Mouse (Mus musculus): ENCODE data around the gene Ccl6. TPM values are rescaled to one million over a fixed set of nuclear protein-coding genes. Genes with fewer than 3 reads are reported as not detected.

The Ccl6 gene
- total RNA-seq, 2 experiments from 2014 or later: 6.6 to 12.9 TPM

DNA sequence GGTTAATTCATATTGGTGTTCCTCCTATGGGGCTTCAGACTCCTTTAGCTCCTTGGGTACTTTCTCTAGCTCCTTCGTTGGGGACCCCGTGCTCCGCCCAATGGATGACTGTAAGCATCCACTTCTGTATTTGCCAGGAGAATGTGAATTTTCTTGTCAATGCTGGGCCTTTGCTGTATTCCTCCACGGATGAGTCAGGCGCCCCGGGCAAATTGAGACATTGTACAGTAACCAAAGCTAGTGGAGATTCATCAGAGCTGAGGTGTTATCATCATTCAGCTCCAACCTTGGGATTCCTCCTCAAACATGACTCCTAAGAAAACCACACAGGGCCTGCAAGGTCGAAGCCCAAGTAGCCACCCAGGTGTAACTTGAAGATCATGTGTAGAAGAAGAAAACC is 4.9 kb upstream of the Ccl6 start:
- no peak for DNase-seq

DNA sequence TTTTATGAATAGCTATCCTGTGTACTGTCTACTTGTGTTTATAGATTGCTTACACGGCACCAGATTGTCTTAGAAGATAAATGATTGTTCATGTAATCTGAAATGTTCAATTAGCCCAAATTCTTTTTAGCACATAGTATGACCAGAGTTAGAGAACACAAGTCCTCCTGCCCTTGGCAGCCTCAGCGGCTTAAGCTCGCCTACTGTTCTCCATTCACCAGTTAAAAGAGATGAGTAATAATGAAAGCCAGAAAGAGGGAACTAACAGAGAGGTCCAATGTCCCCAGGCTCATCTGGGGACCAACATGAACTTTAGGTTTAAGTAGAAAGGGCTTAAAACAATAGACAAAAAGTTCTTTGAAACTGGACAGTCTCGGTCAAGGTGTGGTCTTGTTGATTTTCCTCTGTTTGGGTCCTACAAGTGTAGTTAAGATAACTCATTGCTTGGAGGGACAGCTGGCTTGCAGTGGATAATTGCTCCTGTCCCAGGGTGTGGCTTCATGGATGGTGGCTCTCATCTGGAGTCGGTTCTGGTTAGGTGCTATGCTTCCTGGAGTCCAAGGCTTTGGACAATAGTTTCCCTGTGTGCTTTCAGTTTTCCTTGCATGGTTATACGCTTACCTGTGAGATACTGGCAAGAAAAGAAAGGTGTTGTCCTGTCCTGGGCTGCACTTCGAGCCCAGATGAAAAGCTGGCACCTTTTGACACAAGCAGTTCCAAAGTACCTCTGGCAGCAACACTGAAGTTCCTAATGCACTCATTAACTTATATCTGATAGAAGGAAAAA is 3.0 kb upstream of the Ccl6 start:
- no peak for DNase-seq

DNA sequence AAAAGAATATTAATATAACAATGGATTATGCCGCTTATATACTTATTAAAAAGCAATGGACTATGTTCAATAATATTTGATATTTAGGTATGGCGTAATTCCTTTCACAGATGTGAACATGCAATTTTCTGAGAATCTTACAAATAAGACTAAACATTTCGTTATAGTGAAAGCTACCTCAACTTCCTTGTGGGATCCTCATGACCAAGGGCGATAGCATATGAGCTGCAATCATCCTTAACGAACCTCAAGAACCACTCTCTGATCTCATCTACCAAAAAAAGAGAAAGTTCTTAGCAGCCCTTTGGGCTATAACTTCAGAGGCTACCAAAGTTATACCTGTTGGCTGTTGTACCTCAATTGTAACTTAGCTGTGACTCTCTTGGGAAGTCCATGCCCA is 566 bp upstream of the Ccl6 start:
- no peak for DNase-seq

DNA sequence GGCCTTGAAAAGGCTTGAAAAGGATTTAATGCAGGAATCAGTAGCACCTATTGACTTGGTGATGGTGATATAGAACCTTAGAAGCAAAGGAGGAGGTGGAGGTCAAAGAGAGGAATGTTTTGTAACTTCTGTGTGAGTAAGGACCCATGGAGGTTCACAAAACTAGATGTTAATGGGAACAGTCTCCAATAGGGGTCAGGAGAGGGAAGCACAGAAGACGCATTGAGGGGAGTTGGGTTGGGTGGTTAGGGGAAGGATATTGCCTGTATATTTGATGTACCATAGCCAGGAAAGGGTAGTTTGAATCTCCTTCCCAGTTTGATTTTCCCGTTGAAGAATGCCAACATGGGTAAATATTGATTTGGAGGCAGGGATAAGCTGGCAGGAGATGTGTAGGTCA is 8.7 kb downstream of the Ccl6 start:
- no peak for DNase-seq

DNA sequence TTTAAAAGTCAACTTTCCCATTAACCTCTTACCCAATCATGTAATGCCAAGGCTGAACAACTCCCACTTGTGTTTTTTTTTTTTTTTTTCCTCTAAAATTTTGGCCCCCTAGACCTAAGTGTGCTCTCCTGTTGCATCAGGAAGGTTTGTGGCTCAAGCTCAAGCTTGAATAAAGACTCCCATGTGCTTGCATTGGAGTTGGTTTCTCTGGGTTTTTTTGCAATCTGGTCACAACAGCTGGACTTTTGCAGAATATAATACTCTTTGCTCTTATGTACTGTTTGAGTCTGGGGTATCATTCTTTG is 9.5 kb downstream of the Ccl6 start:
- DNase-seq: no peak

DNA sequence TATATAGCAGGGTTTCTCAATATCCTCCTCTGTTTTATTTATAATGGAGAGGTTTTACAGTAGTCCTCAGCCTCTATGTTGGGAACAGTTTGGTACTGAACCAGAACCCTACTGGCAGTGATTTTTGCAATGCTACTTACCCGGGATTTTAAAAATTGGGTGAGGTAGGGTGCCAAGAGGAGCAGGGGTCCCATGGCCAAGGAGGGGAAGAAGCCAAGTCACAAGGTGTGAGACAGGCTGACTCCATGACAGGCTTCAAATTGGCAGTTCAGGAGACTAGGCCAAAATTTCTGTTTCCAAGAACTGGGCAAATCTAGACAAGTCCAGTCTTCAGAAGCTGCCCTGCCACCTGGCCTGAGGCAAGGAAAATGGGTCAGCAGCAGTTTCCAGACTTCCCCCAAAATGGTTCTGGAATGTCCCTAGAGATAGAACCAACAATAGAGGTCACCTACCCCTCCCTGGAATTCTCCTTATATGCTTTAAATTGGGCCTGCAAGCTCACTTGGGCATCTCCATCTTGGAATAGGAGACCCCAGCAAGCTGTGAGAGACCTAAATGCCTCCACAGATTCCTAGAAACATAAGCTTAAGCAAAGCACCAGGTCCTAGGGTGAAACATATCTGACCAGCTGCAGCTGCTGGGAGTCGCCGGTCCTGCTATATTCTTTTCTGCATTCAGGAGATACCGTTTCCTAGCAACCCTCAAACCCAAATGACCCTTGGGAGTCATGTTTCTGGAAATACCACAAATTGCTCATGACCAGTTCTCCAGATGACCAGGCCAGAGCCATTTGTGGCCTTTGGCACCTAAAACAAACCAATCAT is 10.0 kb downstream of the Ccl6 start:
- peak; percentile 35 for DNase-seq

DNA sequence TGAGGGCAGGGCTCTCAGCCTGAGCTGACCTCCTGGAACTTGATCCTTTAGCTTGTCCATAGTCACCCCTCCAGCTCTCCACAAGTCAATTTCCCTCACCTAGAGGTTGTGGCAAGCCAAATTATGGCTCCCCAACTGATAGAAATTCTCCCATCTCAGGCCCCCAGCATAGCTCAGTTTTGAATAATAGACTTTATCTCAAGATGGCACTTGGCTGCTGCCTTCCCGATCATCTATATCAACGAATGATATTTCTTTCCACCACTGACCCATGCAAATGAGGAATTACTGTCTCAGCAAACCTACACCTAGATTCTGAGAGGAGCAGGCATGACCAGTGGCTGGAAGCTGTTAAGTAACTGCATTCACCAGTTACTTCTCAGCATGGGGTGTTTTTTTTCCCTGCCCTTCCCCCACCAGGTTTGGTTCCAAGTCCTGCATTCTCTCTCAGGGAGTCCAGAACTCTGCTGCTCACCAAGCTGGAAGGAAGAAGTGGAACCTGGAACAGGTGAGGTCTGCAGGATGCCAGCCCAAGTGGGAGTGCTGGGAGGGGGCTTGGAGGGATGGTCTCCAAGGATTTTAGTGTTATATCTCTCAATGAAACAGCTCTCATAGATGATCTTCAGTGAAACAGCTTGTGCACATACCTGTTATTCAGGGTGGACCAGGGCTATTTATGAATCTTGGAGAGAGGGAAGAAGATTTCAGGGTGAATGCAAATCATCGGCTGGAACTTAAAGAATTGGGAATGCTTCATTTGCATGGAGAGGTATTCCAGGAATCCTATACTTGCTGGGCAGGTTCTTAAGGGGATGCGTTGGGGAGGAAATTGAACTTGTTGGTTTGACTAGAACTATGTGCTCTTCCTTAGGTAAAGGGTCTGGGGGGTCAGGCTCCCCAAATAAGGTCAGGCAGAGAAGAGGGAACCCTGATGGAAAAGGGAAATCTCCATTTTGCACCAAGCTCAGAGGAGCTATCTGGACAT is 11.0 kb downstream of the Ccl6 start:
- DNase-seq: no peak

DNA sequence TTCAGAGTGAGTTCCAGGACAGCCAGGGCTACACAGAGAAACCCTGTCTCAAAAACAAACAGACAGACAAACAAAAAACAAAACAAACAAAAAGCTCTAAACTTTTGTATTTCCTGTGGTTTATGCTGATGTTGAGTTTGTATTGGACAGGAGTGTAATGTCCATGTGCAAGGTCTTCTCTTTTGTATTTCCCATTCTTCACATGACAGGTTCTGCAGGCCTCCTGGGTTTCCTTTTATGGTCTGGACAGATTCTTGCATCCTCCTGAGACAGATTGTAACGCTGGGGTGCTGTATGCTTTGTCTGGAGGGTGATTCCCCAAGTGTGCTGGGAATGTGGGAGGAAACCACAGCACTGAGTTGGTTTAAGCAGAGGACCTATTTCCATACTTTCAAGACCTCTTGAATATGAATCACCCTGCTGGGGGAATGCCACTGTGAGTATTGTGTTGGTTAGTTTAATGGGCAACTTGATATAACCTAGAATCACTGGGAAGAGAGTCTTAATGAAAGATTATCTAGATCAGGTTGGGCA is 12.1 kb downstream of the Ccl6 start:
- no peak for DNase-seq

DNA sequence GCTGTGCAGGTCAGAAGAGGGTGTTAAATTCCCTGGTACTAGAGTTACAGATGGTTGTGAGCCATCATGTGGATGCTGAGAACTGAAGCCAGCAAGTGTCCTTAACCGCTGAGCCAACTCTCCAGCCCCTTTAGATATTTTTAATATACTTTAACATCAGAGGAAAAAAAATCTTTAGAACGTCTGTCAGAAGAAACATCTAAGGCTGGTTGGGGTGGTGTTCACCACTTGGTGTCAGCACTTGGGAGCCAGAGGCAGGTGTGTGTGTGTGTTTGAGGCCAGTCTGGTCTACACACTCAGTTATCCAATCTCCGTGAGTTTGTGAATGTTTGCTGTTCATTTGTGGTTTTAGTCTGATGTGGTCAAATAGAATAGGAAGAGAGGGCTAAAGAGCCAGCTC is 13.9 kb downstream of the Ccl6 start:
- DNase-seq: no peak

DNA sequence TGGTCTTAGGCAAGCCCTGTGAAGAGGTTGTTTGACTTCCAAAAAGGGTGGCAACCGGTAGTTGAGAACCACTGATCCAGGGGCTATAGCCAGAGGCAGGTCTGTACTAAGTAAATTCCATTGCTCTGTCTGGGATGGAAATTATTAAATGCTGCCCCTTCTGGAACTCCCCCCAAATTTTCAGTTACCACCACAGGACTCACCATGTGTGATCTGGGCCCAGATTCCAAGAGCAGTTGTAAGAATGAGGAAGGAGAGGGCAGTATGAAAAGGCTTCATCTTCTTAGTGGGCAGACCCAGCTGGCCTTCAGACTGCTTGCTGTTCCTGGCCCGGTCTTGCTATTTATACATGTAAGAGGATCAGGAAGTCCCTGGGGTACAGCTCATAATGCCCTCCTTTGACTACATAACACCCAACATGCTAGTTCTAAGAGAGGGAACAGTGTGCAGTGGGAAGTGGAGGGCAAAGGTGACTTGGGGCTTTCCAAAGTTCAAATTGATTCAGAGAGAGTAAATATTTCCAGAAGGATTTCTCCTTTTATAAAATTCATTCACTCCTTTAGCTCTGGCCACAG is 14.6 kb downstream of the Ccl6 start, which contains the start of gene Ccl9:
Gene Ccl9 (minus strand): TSS at position 451 of the 575 bp plus-strand sequence.
- DNase-seq: no peak

DNA sequence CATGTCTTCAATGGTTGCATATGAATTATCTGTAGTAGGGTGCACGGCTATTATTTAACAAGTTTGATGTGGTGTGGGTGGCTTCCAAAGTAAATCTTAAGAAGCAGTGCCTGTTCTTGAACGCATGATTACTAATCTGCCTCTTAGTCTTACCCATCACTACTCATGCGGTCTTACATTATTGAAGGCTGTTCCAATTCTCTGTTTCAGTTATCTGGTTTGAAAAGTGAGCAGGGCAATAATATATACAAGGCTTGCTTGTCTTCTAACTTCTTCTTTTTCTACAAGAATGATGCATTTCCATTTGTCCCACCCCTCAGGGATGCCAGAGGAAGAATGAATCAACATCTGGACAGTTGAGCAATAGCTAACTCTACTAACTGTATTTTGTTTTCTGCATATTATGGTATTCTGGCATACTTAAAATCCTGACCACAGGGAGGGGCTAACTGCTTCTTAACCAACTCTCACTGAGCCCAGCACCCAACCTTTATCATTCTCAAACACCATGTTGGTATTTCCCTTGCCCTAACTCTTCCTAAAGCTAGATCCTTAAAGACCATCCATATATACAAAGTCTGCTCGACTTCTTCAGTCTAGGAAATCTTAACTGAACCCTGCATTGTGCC is 15.8 kb downstream of the Ccl6 start:
- no peak for DNase-seq

DNA sequence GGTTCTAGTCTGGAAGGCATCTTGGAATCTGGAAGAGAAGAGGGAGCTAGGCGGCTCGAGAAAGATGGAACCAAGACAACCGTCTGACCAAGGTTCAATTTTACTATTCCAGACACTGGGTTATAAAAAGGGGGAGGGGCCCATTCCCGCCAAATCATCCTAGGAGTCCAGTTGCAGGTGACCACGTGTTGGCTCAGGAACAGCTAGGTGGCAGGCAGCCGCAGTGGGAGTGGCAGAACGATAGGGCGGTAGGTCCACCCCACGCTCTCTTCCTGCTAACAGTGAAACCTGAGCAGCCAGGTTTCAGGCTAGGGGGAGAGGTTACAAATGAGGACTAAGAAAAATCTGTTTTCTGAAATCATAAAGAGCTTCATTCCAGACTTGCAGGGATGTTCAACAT is 20.1 kb downstream of the Ccl6 start:
- DNase-seq: no peak

DNA sequence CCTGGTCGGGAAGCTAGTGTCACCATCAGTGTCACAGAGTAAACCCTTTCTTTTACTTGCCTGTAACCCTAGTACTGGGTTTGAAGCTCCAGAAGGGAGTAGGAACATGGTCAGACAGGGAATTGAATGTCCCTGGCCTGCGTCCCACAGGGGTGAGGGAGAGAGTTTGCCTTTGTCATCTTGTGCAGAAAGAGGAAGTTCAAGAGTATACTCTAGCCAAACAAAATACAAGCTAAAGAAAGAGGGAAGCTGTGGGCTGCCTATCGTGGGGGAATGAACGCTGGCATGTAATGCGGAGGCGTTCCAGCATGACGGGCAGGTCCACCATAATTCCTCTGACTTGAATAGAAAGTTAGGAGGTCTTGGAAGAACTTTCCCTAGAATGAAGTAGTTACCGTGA is 20.7 kb downstream of the Ccl6 start:
- DNase-seq: peak; percentile 28

DNA sequence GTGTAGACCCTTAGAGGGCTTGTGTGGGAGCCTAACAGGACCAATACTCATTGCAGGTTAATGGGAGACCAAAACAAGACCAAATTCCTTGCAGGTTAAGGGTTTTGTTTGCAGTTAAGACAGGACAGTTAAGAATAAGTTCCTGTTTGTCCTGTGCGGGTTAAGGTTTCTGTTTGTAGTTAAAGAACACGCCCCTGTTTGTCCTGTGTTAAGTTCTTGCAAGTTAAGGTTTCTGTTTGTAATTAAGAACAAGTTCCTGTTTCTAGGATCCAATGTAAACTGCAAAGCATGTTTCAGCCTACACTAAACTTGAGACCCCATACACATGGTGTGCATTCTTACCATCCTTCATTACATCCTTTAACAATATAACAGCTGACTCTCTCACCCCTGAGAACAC is 22.7 kb downstream of the Ccl6 start:
- no peak for DNase-seq

DNA sequence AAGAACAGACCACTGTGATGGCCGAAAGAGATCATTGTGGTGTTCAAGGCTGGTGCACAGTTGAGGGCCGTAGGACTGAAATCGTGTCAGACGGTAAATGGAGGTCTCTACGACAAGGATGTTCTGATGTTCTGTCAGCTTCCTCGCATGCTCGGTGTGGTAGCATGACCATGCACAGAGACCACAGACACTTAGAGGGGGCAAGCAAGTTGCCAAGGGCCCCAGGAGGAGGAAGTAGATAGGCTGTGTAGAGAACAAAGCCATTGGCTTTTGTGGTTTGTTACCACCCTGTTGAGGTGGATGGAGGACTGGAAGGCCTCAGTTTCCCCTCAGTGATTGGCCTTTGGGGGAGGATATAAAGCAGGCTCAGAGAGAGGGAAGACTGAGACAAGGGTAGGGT is 23.6 kb downstream of the Ccl6 start:
- no peak for DNase-seq

DNA sequence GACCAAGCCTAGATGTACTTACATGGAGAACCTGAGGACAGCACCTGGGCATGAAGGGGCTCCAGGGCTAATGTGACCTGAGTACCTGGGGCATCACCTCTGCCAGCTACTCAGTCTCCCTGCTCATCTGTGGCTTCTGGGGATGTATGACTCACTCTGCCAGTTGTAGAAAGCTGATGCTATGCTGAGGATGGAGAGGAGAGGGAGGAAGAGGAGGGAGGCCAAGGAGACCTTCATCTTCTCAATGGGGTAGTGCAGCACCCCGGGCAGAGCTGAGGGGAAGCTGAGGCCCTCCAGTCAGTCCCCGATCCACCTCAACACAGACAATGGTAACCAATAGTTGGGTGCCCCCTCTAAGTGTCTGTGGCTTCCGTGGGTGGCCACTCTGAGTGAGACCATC is 24.1 kb downstream of the Ccl6 start:
- DNase-seq: no peak

DNA sequence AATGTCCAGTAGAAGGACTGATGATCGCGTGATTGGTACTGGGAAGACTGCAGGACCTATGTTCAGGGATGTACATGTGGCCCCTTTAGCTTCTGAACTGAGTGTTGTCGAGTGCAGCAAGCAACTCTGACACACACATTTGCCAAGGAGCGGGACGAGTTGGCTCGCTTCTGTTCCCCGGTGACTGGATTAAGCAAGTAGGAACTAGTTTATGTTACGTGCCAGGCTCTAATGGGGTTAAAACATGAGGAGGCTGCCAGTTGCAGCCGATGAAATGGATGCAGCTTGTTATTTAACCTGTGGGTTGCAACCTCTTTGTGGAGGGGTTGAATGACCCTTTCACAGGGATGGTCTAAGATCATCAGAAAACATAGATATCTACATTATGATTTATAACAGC is 24.8 kb downstream of the Ccl6 start:
- DNase-seq: peak; percentile 53

DNA sequence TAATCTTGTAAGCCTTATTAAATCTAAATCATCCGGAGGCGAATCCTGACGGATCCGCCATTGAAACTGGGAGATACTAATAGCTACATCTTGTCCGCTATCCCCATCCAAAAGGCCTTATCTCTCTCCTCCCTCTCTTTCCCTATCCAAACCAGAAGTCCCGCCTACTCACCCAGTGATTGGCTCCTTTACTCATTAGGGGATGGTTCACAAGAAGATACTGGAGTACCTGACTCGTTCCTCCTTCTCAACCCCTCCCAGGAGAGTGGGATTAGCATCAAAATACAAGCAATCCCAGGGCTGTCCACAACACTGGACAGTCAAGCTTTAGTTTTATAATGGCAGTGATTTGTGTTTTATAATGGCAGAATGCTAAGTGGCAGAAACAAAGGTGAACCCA is 25.6 kb downstream of the Ccl6 start:
- no peak for DNase-seq

DNA sequence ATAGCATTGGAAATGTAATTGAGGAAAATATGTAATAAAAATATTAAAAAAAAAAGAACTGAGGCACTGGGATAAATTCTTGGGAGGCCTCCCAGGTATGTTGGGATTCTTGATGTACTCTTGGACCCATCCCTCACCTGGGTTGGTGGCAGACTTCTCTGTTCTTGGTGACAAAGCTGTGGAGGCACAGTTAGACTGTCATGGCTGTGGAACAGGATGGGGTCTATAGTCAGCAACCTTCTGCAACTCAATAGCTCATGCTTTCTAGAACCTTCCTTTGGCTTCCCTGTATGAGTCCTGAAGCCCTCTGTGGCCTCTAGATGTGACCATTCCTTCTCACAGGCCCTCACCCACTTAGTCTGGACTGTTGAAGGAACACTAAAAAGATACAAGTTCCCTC is 26.3 kb downstream of the Ccl6 start:
- DNase-seq: no peak

DNA sequence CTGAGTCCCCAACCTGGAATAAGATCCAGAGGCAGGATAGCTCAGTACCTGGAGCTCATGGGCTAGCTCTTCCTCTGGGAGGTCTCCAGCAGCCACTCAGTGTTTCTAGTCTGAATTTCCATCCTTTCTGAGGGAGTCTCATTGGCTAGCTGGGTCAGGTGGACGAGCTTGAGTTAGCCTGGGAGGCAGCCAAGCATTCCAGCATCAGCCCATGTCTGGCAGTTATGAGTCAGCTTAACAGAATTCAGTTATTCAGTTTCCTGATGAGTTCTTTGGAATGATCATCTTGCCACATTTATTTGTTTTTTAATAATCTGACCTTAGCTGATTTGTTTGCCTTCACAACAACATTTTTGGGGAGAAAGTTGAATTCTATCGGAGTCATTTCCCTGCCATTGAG is 29.1 kb downstream of the Ccl6 start:
- peak; percentile 38 for DNase-seq

DNA sequence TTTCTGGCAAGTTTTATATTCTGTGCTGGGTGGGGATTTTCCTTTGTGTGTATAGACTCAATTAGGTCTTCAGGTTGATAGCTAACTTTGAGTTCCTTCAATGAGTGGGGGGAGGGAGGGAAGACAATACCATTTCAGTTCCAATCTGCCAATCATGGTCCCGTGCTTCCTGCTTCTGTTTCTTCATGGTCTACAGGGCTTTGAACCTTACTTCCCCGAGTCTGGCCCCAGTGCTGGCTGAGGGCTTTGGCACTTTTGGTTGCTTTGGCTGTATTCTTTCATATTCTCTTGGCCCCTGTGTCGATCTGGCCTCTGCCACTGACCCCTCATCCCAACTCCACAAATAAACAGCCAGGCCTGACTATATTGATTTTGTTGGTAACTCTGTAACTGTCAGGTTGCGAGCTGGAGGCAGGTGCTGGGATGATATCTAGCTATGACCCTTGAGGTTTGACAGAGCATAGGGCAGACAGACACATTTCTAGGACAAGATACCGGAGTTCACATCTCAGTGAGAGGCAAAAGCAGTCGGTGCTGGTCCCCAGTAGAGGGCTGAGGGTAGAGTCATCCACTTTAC is 30.5 kb downstream of the Ccl6 start:
- no peak for DNase-seq
